16 mouse cellular contexts compared by ENCODE assay signal in the genomic region with DNA sequence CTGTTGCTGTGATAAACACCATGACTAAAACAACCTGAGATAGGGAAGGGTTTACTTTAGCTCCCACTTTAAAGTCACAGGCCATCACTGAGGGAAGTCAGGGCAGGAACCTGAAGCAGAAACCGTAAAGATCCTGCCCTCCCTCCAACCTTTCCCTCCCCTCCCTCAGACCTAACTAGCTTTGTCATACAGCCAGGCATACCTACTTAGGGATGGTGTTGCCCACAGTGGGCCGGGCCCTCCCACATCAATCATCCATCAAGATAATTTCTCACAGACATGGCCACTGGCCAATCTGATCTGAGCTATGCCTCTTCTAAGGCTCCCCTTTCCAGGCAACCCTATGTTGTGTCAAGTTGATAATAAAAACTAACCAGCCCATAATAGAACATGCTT.
DNase-seq lines count a peak whose midpoint lies in the region; ATAC-seq and TF ChIP-seq lines count a peak whose summit lies in the region.
"Had no signal": no experiment of that assay in that cellular context is flagged by ENCODE, and none has a peak within 500 bp of the region (broad histone marks: within the 10 kb centered on the region; RNA-seq: fewer than 3 reads in every experiment).

No protein-coding gene starts in this region.

- H3K4me2 ChIP-seq in heart, embryonic 16.5 days (ENCODE audit: low read depth, low read length), result no peak overlapping the region
- H3K4me2 ChIP-seq in lung, embryonic 14.5 days, result no peak overlapping the region
- H3K4me2 ChIP-seq in heart, postnatal 0 days (ENCODE audit: low read depth, low read length), result no peak overlapping the region
- no peak overlapping the region for H3K4me2 ChIP-seq in stomach, embryonic 16.5 days (ENCODE audit: low read depth, low read length)
- H3K4me2 ChIP-seq: forebrain, embryonic 13.5 days; liver, embryonic 13.5 days had no signal

- no peak overlapping the region for H3K4me3 ChIP-seq in heart, embryonic 16.5 days (ENCODE audit: low read length)
- H3K4me3 ChIP-seq in lung, embryonic 14.5 days (ENCODE audit: low read depth, low read length), result no peak overlapping the region
- H3K4me3 ChIP-seq in heart, postnatal 0 days (ENCODE audit: low read depth, low read length), result no peak overlapping the region
- no peak overlapping the region for H3K4me3 ChIP-seq in stomach, embryonic 16.5 days (replicated peaks; ENCODE audit: low read length)
- H3K4me3 ChIP-seq: forebrain, embryonic 13.5 days; liver, embryonic 13.5 days had no signal

- TF ChIP-seq CTCF in lung, embryonic 14.5 days (IDR thresholded peaks at IDR 0.05; ENCODE audit: low read depth), result no peak
- no peak for TF ChIP-seq CTCF in heart, postnatal 0 days (IDR thresholded peaks at IDR 0.05; ENCODE audit: low read depth)

- WGBS in heart, embryonic 16.5 days, result 52% methylated on average over 2 of the region's 2 CpGs
- 37% methylated on average over 2 of the region's 2 CpGs for WGBS in lung, embryonic 14.5 days
- 33% methylated on average over 2 of the region's 2 CpGs for WGBS in heart, postnatal 0 days
- WGBS in stomach, embryonic 16.5 days, result 30% methylated on average over 2 of the region's 2 CpGs

- no peak for ATAC-seq in heart, embryonic 16.5 days (replicated peaks; ENCODE audit: extremely low read depth, insufficient read depth, low FRiP score)
- peak; percentile 31; the same call in 1 of the 2 replicates for ATAC-seq in lung, embryonic 14.5 days (ENCODE audit: insufficient read depth)
- ATAC-seq in heart, postnatal 0 days (ENCODE audit: insufficient read depth, low read depth), result peak; percentile 17; the same call in 1 of the 2 replicates
- ATAC-seq in stomach, embryonic 16.5 days (ENCODE audit: insufficient read depth, low FRiP score), result no peak; the same call in 1 of the 2 replicates
- ATAC-seq: CD4-positive, CD25-positive, alpha-beta regulatory T cell, adult 4 months; forebrain, embryonic 13.5 days; hindbrain, embryonic 16.5 days; midbrain, embryonic 16.5 days had no signal

- no peaks in the 10 kb centered on the region for H3K27me3 ChIP-seq in heart, embryonic 16.5 days (ENCODE audit: control insufficient read depth, insufficient read depth, low read length)
- no peaks in the 10 kb centered on the region for H3K27me3 ChIP-seq in lung, embryonic 14.5 days (ENCODE audit: insufficient read depth, low read length)
- no peaks in the 10 kb centered on the region for H3K27me3 ChIP-seq in heart, postnatal 0 days (ENCODE audit: control insufficient read depth, insufficient read depth, low read length)
- no peaks in the 10 kb centered on the region for H3K27me3 ChIP-seq in stomach, embryonic 16.5 days (ENCODE audit: control insufficient read depth, insufficient read depth, low read length)
- H3K27me3 ChIP-seq: forebrain, embryonic 13.5 days; liver, embryonic 13.5 days had no signal

- no peak overlapping the region for H3K9ac ChIP-seq in heart, embryonic 16.5 days (ENCODE audit: low read length)
- no peak overlapping the region for H3K9ac ChIP-seq in lung, embryonic 14.5 days
- H3K9ac ChIP-seq in heart, postnatal 0 days (replicated peaks; ENCODE audit: low read depth, low read length), result no peak overlapping the region
- H3K9ac ChIP-seq in stomach, embryonic 16.5 days (ENCODE audit: low read length), result no peak overlapping the region
- H3K9ac ChIP-seq: forebrain, embryonic 13.5 days; liver, embryonic 13.5 days had no signal

- peak overlapping the region; percentile 56 for H3K27ac ChIP-seq in heart, embryonic 16.5 days (ENCODE audit: low read length)
- H3K27ac ChIP-seq in lung, embryonic 14.5 days (ENCODE audit: low read depth), result peak overlapping the region; percentile 80
- peak overlapping the region; percentile 44 for H3K27ac ChIP-seq in heart, postnatal 0 days (ENCODE audit: low read depth)
- H3K27ac ChIP-seq in stomach, embryonic 16.5 days (ENCODE audit: low read length), result peak overlapping the region; percentile 73
- H3K27ac ChIP-seq: forebrain, embryonic 13.5 days; liver, embryonic 13.5 days had no signal

- no peak for TF ChIP-seq EP300 in heart, postnatal 0 days (IDR thresholded peaks at IDR 0.05; ENCODE audit: low read depth)

- no peak for DNase-seq in heart, postnatal 14 days
- DNase-seq in lung, embryonic 14.5 days, result no peak
- no peak for DNase-seq in lung, adult 18-20 months
- no peak for DNase-seq in heart, postnatal 0 days (ENCODE audit: low spot score)
- DNase-seq in thymus, postnatal 25 days, result no peak
- DNase-seq: adrenal gland, postnatal 10 days; cerebellum, adult 2 months; liver, embryonic 13.5 days; right cerebral cortex, postnatal 25 days; thymus, adult 18-20 months had no signal

- no peaks in the 10 kb centered on the region for H3K9me3 ChIP-seq in heart, embryonic 16.5 days (replicated peaks; ENCODE audit: control insufficient read depth, low read length)
- no peaks in the 10 kb centered on the region for H3K9me3 ChIP-seq in lung, embryonic 14.5 days (ENCODE audit: low read depth, low read length)
- H3K9me3 ChIP-seq in heart, postnatal 0 days (replicated peaks; ENCODE audit: control insufficient read depth, low read length), result no peaks in the 10 kb centered on the region
- no peaks in the 10 kb centered on the region for H3K9me3 ChIP-seq in stomach, embryonic 16.5 days (replicated peaks; ENCODE audit: control insufficient read depth, low read length)
- H3K9me3 ChIP-seq: forebrain, embryonic 13.5 days; liver, embryonic 13.5 days had no signal

- no peaks in the 10 kb centered on the region for H3K36me3 ChIP-seq in heart, embryonic 16.5 days (ENCODE audit: control insufficient read depth, insufficient read depth)
- H3K36me3 ChIP-seq in lung, embryonic 14.5 days (ENCODE audit: insufficient read depth), result no peaks in the 10 kb centered on the region
- H3K36me3 ChIP-seq in heart, postnatal 0 days (replicated peaks; ENCODE audit: control insufficient read depth, insufficient read depth, low read length), result no peaks in the 10 kb centered on the region
- no peaks in the 10 kb centered on the region for H3K36me3 ChIP-seq in stomach, embryonic 16.5 days (ENCODE audit: control insufficient read depth, insufficient read depth, low read length)
- H3K36me3 ChIP-seq: liver, embryonic 13.5 days had no signal

- H3K4me1 ChIP-seq in heart, embryonic 16.5 days (ENCODE audit: control insufficient read depth, insufficient read depth, low read length), result peaks cover 10% of the 10 kb centered on the region
- H3K4me1 ChIP-seq in lung, embryonic 14.5 days (ENCODE audit: insufficient read depth), result no peaks in the 10 kb centered on the region
- H3K4me1 ChIP-seq in heart, postnatal 0 days (ENCODE audit: control insufficient read depth, insufficient read depth), result peaks cover 11% of the 10 kb centered on the region; the same call in 1 of the 2 replicates
- H3K4me1 ChIP-seq in stomach, embryonic 16.5 days (ENCODE audit: control insufficient read depth, insufficient read depth, low read length), result peaks cover 31% of the 10 kb centered on the region
- H3K4me1 ChIP-seq: liver, embryonic 13.5 days had no signal

- intact Hi-C loops in heart, postnatal 14 days (cut with DNase I), result no loop called here

Comparison
In these comparisons a context has a peak if more than half of its experiments do, and no peak if none do; other contexts are left out.
1. ATAC-seq: peak in lung, embryonic 14.5 days (single experiment) and heart, postnatal 0 days (single experiment); none in heart, embryonic 16.5 days (single experiment) and stomach, embryonic 16.5 days (single experiment).
2. Peak in every context shown above with its lines, with median percentiles within 50 percentile points of each other: H3K27ac ChIP-seq.